Mouse (Mus musculus) spleen, adult 2 months (tissue): ENCODE data around the gene Klhl33.

ENCODE experiments used
- CTCF ChIP-seq: fragments of 200-500 bp; IDR thresholded peaks from 2 replicates; pipeline ENCODE4 v1.5.1; 2011; ENCODE audit warnings: mild to moderate bottlenecking, inconsistent platforms; ENCODE audit not compliant: insufficient read depth, insufficient read length, insufficient replicate concordance; ENCODE audit errors: extremely low read depth
- POLR2A ChIP-seq: fragments of 200-500 bp; IDR thresholded peaks from 2 replicates; pipeline ENCODE4 v1.6.1; 2011; ENCODE audit warnings: low read depth, low read length, inconsistent platforms

DNA sequence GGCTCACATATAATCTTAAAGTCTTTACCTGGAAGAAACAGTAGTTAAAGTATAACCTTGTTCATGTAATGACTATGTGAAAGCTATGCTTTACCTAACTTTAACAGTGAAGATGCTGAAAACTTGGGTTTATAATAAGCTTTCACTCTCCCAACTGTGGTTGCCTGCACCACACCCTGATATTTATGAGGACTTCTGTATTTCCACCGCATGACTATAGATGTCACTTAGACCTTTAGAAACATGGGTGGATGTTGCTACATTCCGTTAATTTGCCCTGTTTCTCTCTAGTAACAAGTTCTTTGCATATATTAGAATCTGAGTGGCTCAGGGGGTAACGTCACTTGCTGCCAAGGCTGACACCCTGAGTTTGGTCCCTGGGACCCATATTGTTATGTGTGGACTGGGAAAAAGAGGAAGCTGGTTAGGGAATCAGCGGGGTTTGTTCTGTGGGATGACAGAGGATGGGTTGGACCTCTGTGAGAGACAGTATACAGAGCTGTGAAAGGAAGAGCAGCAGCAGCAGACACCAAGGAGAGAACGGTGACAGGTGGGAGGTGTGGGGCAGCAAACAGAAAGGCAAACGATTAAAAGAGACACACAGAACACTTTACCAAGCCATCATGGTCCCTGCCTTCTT is 21.6 kb downstream of the Klhl33 start:
- TF ChIP-seq CTCF (no peak), POLR2A (no peak)
